Mouse (Mus musculus): ENCODE results near the gene Pomgnt2. TPM values are rescaled to one million over a fixed set of nuclear protein-coding genes. Genes with fewer than 3 reads are reported as not detected.

Gene Pomgnt2
- polyA plus RNA-seq, 1 experiment from 2014 or later = 10.9 TPM

DNA sequence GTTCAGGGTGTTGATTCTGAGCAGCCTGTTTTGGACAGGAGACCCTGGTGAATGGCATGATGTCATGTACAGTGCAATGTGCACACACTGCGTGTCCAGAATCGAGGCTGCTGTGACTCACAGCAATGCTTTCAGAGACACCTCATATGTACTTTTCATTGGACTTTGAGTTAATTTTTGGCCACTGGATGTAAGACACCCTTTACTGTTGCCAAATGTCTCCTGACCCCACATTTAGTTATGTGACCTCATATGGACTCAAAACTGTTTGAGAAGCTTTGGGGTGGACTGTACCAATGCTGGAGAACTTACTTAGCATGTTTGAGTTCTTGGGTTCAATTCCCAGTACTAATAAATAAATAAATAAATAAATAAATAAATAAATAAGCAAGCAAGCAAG, 13.8 kb upstream of the Pomgnt2 start:
- no peaks in the 10 kb centered on the region for H3K36me3 ChIP-seq
- H3K27me3 ChIP-seq = no peaks in the 10 kb centered on the region; the same call in 1 of the 2 replicates
- H3K4me2 ChIP-seq = no peak overlapping the region
- no peak overlapping the region for H3K27ac ChIP-seq
- H3K4me3 ChIP-seq = no peak overlapping the region
- no peak for ATAC-seq (replicated peaks; ENCODE audit: insufficient number of reproducible peaks, insufficient read depth, low FRiP score, low read depth)
- no peaks in the 10 kb centered on the region for H3K9me3 ChIP-seq (replicated peaks)
- no peaks in the 10 kb centered on the region for H3K4me1 ChIP-seq (replicated peaks)
- H3K9ac ChIP-seq = no peak overlapping the region
- 81% methylated on average over 2 of the region's 2 CpGs for WGBS

- Histone ChIP-seq H3K9ac (no peak overlapping the region), H3K27me3 (no peaks in the 10 kb centered on the region; the same call in 1 of the 2 replicates), H3K27ac (no peak overlapping the region), H3K9me3 (replicated peaks) (no peaks in the 10 kb centered on the region), H3K4me1 (replicated peaks) (no peaks in the 10 kb centered on the region), H3K4me3 (no peak overlapping the region), H3K4me2 (no peak overlapping the region), H3K36me3 (no peaks in the 10 kb centered on the region)
- 41% methylated on average over 2 of the region's 2 CpGs for WGBS
- no peak for ATAC-seq (replicated peaks; ENCODE audit: insufficient number of reproducible peaks, insufficient read depth, low FRiP score, low read depth)
Measured at GRCm38 (mm10) chr9:122008876-122009275, 12.0 kb upstream of the Pomgnt2 start.

GRCm38 (mm10) chr9:122006609-122007008, 9.7 kb upstream of the Pomgnt2 start:
- H3K4me1 ChIP-seq (replicated peaks) = no peaks in the 10 kb centered on the region
- H3K9ac ChIP-seq = no peak overlapping the region
- no peaks in the 10 kb centered on the region; the same call in 1 of the 2 replicates for H3K27me3 ChIP-seq
- H3K27ac ChIP-seq = no peak overlapping the region
- no peaks in the 10 kb centered on the region for H3K9me3 ChIP-seq (replicated peaks)
- H3K4me3 ChIP-seq = no peak overlapping the region
- H3K36me3 ChIP-seq = no peaks in the 10 kb centered on the region
- ATAC-seq (replicated peaks; ENCODE audit: insufficient number of reproducible peaks, insufficient read depth, low FRiP score, low read depth) = no peak
- no peak overlapping the region for H3K4me2 ChIP-seq
- WGBS = 5% methylated on average over 7 of the region's 7 CpGs

GRCm38 (mm10) chr9:122006175-122006574, 9.3 kb upstream of the Pomgnt2 start:
- H3K9me3 ChIP-seq (replicated peaks) = no peaks in the 10 kb centered on the region
- H3K4me3 ChIP-seq = no peak overlapping the region
- no peaks in the 10 kb centered on the region for H3K36me3 ChIP-seq
- WGBS = 85% methylated on average over 2 of the region's 2 CpGs
- H3K4me1 ChIP-seq (replicated peaks) = no peaks in the 10 kb centered on the region
- H3K27ac ChIP-seq = no peak overlapping the region
- no peaks in the 10 kb centered on the region; the same call in 1 of the 2 replicates for H3K27me3 ChIP-seq
- H3K9ac ChIP-seq = no peak overlapping the region
- H3K4me2 ChIP-seq = no peak overlapping the region
- no peak for ATAC-seq (replicated peaks; ENCODE audit: insufficient number of reproducible peaks, insufficient read depth, low FRiP score, low read depth)

- peaks cover 6% of the 10 kb centered on the region; the same call in 1 of the 2 replicates for H3K4me1 ChIP-seq (replicated peaks)
- no peaks in the 10 kb centered on the region for H3K27me3 ChIP-seq
- no peaks in the 10 kb centered on the region for H3K36me3 ChIP-seq
- no peaks in the 10 kb centered on the region for H3K9me3 ChIP-seq (replicated peaks)
- no peak overlapping the region for H3K9ac ChIP-seq
- H3K4me3 ChIP-seq = no peak overlapping the region
- H3K4me2 ChIP-seq = no peak overlapping the region
- no peak for ATAC-seq (replicated peaks; ENCODE audit: insufficient number of reproducible peaks, insufficient read depth, low FRiP score, low read depth)
- WGBS = 62% methylated on average over 4 of the region's 4 CpGs
- no peak overlapping the region for H3K27ac ChIP-seq
Measured at GRCm38 (mm10) chr9:121997978-121998377, 1.1 kb upstream of the Pomgnt2 start.

GRCm38 (mm10) chr9:121995508-121996131, 1.3 kb downstream of the Pomgnt2 start:
- Histone ChIP-seq H3K4me1 (replicated peaks) (peaks cover 6% of the 10 kb centered on the region; the same call in 1 of the 2 replicates), H3K27me3 (no peaks in the 10 kb centered on the region), H3K4me2 (peak overlapping the region; percentile 93), H3K27ac (no peak overlapping the region), H3K9me3 (replicated peaks) (no peaks in the 10 kb centered on the region), H3K36me3 (no peaks in the 10 kb centered on the region), H3K9ac (peak overlapping the region; percentile 71), H3K4me3 (peak overlapping the region; percentile 74)
- 1% methylated on average over 53 of the region's 53 CpGs for WGBS
- ATAC-seq (replicated peaks; ENCODE audit: insufficient number of reproducible peaks, insufficient read depth, low FRiP score, low read depth) = peak; percentile 65

- WGBS = 14% methylated on average over 10 of the region's 10 CpGs
- H3K4me2 ChIP-seq = peak overlapping the region; percentile 93
- peak overlapping the region; percentile 74 for H3K4me3 ChIP-seq
- no peaks in the 10 kb centered on the region for H3K9me3 ChIP-seq (replicated peaks)
- peaks cover 6% of the 10 kb centered on the region; the same call in 1 of the 2 replicates for H3K4me1 ChIP-seq (replicated peaks)
- no peaks in the 10 kb centered on the region for H3K27me3 ChIP-seq
- H3K36me3 ChIP-seq = no peaks in the 10 kb centered on the region
- no peak for ATAC-seq (replicated peaks; ENCODE audit: insufficient number of reproducible peaks, insufficient read depth, low FRiP score, low read depth)
- peak overlapping the region; percentile 71 for H3K9ac ChIP-seq
- no peak overlapping the region for H3K27ac ChIP-seq
Measured at GRCm38 (mm10) chr9:121995077-121995476, 1.8 kb downstream of the Pomgnt2 start.

DNA sequence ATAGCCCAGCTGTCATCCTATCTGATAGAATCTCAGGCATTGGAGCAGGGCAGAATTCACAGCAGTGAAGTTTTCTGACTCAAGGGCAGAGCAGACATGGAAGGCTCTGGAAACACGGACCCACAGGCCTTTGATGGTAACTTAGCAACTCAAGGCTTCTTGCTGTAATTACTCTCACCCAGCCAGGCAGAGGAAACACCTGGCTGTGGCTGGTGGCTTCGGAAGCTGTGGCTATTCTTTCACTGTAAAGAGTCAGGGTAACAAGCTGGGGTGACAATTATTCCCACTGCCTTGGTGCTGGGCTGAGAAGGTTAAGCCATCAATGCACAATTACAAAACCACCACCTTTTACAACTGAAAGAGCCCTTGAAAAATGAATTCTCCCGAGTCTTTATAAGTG, 3.9 kb downstream of the Pomgnt2 start:
- Histone ChIP-seq H3K4me3 (no peak overlapping the region), H3K27ac (no peak overlapping the region), H3K27me3 (no peaks in the 10 kb centered on the region), H3K9ac (no peak overlapping the region), H3K9me3 (replicated peaks) (no peaks in the 10 kb centered on the region), H3K4me1 (replicated peaks) (peaks cover 6% of the 10 kb centered on the region; the same call in 1 of the 2 replicates), H3K36me3 (no peaks in the 10 kb centered on the region), H3K4me2 (no peak overlapping the region)
- ATAC-seq (replicated peaks; ENCODE audit: insufficient number of reproducible peaks, insufficient read depth, low FRiP score, low read depth) = no peak
- 70% methylated on average over 3 of the region's 3 CpGs for WGBS

DNA sequence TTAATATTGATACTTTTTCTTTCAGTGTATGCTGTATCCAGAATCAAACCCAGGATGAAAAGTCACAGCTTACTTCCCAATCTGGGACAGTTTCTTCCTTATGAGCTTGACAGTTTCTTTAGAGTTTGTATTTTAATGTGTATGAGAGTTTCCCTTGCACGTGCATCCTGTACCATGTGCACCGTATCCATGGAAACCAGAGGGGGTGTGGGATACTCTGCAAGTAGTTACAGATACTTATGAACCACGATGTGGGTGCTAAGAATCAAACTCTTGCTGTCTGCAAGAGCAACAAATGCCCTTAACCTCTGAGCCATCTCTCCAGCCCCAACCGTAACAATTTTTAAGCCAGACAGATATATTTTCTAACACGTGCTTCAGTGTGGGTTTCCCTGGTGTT, 5.9 kb downstream of the Pomgnt2 start:
- Histone ChIP-seq H3K4me1 (replicated peaks) (peaks cover 6% of the 10 kb centered on the region; the same call in 1 of the 2 replicates), H3K4me3 (no peak overlapping the region), H3K27me3 (no peaks in the 10 kb centered on the region), H3K9ac (no peak overlapping the region), H3K4me2 (no peak overlapping the region), H3K9me3 (replicated peaks) (no peaks in the 10 kb centered on the region), H3K36me3 (no peaks in the 10 kb centered on the region), H3K27ac (no peak overlapping the region)
- WGBS = 69% methylated on average over 5 of the region's 5 CpGs
- no peak for ATAC-seq (replicated peaks; ENCODE audit: insufficient number of reproducible peaks, insufficient read depth, low FRiP score, low read depth)

DNA sequence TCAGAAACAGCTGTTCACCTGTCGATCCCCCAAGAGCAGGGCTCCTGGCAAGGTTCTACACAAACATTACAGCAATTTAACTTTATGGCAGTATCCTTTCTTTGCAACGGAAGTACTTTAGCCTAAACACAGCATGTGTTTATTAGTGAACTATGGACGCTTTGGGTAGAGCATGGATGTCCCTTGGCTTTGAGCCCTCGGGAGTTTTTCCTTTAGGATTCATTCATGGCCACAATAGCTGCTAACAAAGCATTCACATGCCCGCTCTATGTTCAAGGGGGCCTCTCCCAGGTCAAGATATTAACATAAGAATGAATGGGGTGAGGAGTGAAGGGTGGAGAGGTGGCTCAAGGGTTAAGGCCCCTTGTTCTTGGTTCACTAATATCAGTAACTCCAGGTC, 7.4 kb downstream of the Pomgnt2 start:
- H3K9ac ChIP-seq = no peak overlapping the region
- H3K4me1 ChIP-seq (replicated peaks) = no peaks in the 10 kb centered on the region
- no peaks in the 10 kb centered on the region for H3K27me3 ChIP-seq
- whole genome bisulfite sequencing = 73% methylated on average over 5 of the region's 5 CpGs
- H3K9me3 ChIP-seq (replicated peaks) = no peaks in the 10 kb centered on the region
- ATAC-seq (replicated peaks; ENCODE audit: insufficient number of reproducible peaks, insufficient read depth, low FRiP score, low read depth) = no peak
- H3K4me2 ChIP-seq = no peak overlapping the region
- H3K27ac ChIP-seq = no peak overlapping the region
- no peaks in the 10 kb centered on the region for H3K36me3 ChIP-seq
- no peak overlapping the region for H3K4me3 ChIP-seq

DNA sequence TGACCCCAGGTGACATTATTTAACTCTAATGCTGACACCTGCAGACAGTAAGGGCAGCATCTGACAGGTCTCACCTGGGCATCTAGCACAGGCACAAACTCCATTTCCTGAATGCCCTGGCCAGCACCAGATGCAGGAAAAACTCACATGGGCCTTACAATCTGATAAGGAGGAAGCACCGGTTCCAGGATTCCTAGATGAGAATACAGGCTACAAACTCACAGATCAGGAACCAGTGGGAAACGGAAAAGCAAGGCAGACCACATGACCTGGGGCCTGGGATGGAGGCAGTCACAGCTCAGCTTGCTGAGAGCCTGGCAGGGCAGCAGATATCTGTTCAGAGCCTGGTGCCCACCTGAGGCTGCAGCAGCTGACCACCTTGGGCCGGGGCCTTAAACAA, 8.0 kb downstream of the Pomgnt2 start:
- no peak overlapping the region for H3K4me2 ChIP-seq
- H3K27me3 ChIP-seq = no peaks in the 10 kb centered on the region
- WGBS = 63% methylated on average over 3 of the region's 3 CpGs
- no peaks in the 10 kb centered on the region for H3K36me3 ChIP-seq
- H3K27ac ChIP-seq = no peak overlapping the region
- H3K9me3 ChIP-seq (replicated peaks) = no peaks in the 10 kb centered on the region
- H3K4me1 ChIP-seq (replicated peaks) = no peaks in the 10 kb centered on the region
- ATAC-seq (replicated peaks; ENCODE audit: insufficient number of reproducible peaks, insufficient read depth, low FRiP score, low read depth) = no peak
- H3K4me3 ChIP-seq = no peak overlapping the region
- no peak overlapping the region for H3K9ac ChIP-seq

All from heart, embryonic 15.5 days (tissue).